Mouse (Mus musculus): ENCODE results near the gene Pik3r2.

The Pik3r2 gene

GRCm38 (mm10) chr8:70801830-70802229 is 25.3 kb upstream of the Pik3r2 start:
- in situ Hi-C loops (cut with MboI; ENCODE audit: low sequenced_read_pairs): no loop called here

GRCm38 (mm10) chr8:70801156-70801555 is 24.6 kb upstream of the Pik3r2 start:
- in situ Hi-C loops (cut with MboI; ENCODE audit: low sequenced_read_pairs): no loop called here

- in situ Hi-C loops (cut with MboI; ENCODE audit: low sequenced_read_pairs): no loop called here
Observed at GRCm38 (mm10) chr8:70800648-70801047, 24.1 kb upstream of the Pik3r2 start.

- in situ Hi-C loops (cut with MboI; ENCODE audit: low sequenced_read_pairs): no loop called here
Observed at GRCm38 (mm10) chr8:70798281-70798680, 21.8 kb upstream of the Pik3r2 start.

GRCm38 (mm10) chr8:70797081-70798070 is 20.9 kb upstream of the Pik3r2 start:
- in situ Hi-C loops (cut with MboI; ENCODE audit: low sequenced_read_pairs): no loop called here

- in situ Hi-C loops (cut with MboI; ENCODE audit: low sequenced_read_pairs): no loop called here
Observed at GRCm38 (mm10) chr8:70796403-70797080, 20.0 kb upstream of the Pik3r2 start.

- in situ Hi-C loops (cut with MboI; ENCODE audit: low sequenced_read_pairs): no loop called here
Observed at GRCm38 (mm10) chr8:70795370-70795769, 18.9 kb upstream of the Pik3r2 start.

- in situ Hi-C loops (cut with MboI; ENCODE audit: low sequenced_read_pairs): no loop called here
Observed at GRCm38 (mm10) chr8:70794215-70794614, 17.7 kb upstream of the Pik3r2 start.

- in situ Hi-C loops (cut with MboI; ENCODE audit: low sequenced_read_pairs): no loop called here
Observed at GRCm38 (mm10) chr8:70792700-70793099, 16.2 kb upstream of the Pik3r2 start.

- in situ Hi-C loops (cut with MboI; ENCODE audit: low sequenced_read_pairs): no loop called here
Observed at GRCm38 (mm10) chr8:70791975-70792691, 15.6 kb upstream of the Pik3r2 start.

GRCm38 (mm10) chr8:70791294-70791701 is 14.8 kb upstream of the Pik3r2 start:
- in situ Hi-C loops (cut with MboI; ENCODE audit: low sequenced_read_pairs): no loop called here

GRCm38 (mm10) chr8:70790846-70791245 is 14.3 kb upstream of the Pik3r2 start:
- in situ Hi-C loops (cut with MboI; ENCODE audit: low sequenced_read_pairs): no loop called here

GRCm38 (mm10) chr8:70789046-70789445 is 12.5 kb upstream of the Pik3r2 start:
- in situ Hi-C loops (cut with MboI; ENCODE audit: low sequenced_read_pairs): no loop called here

- in situ Hi-C loops (cut with MboI; ENCODE audit: low sequenced_read_pairs): no loop called here
Observed at GRCm38 (mm10) chr8:70787941-70788667, 11.6 kb upstream of the Pik3r2 start.

GRCm38 (mm10) chr8:70787051-70787445 is 10.5 kb upstream of the Pik3r2 start:
- in situ Hi-C loops (cut with MboI; ENCODE audit: low sequenced_read_pairs): no loop called here

- in situ Hi-C loops (cut with MboI; ENCODE audit: low sequenced_read_pairs): no loop called here
Observed at GRCm38 (mm10) chr8:70786291-70787050, 10.0 kb upstream of the Pik3r2 start.

- in situ Hi-C loops (cut with MboI; ENCODE audit: low sequenced_read_pairs): no loop called here
Observed at GRCm38 (mm10) chr8:70780093-70780492, 3.6 kb upstream of the Pik3r2 start.

GRCm38 (mm10) chr8:70775851-70776495 is 540 bp downstream of the Pik3r2 start:
- in situ Hi-C loops (cut with MboI; ENCODE audit: low sequenced_read_pairs): no loop called here

- in situ Hi-C loops (cut with MboI; ENCODE audit: low sequenced_read_pairs): no loop called here
Observed at GRCm38 (mm10) chr8:70775227-70775626, 1.3 kb downstream of the Pik3r2 start.
